Mouse (Mus musculus) adrenal gland, adult 2 months (tissue): ENCODE measurements at regions not wholly inside any gene's neighbourhood (a gene's known extent, or its start where the extent isn't known, plus 50 kb on each side); places are given as distances from the start of the nearest gene placed in this dataset.
"Not testable (repeated sequence)": the region's sequence is repeated elsewhere in the genome, so short reads cannot be mapped to it uniquely, and the experiment has no call there.

ENCODE experiments used
- DNase-seq: peaks from one replicate; pipeline ENCODE4 v3.0.0; 2021

GRCm38 (mm10) chr10:19494461-19495105 is 97.2 kb upstream of the Ifngr1 start:
- DNase-seq, result no peak

- DNase-seq, result no peak
Observed at GRCm38 (mm10) chr10:19498112-19498511, 93.6 kb upstream of the Ifngr1 start.

GRCm38 (mm10) chr10:19502874-19503273 is 88.9 kb upstream of the Ifngr1 start:
- no peak for DNase-seq

- no peak for DNase-seq
Observed at GRCm38 (mm10) chr10:19503846-19504765, 87.6 kb upstream of the Ifngr1 start.

GRCm38 (mm10) chr10:19505174-19505573 is 86.6 kb upstream of the Ifngr1 start:
- DNase-seq, result no peak

GRCm38 (mm10) chr10:19505979-19506378 is 85.8 kb upstream of the Ifngr1 start:
- no peak for DNase-seq

GRCm38 (mm10) chr10:19506434-19506833 is 85.3 kb upstream of the Ifngr1 start:
- no peak for DNase-seq

- DNase-seq, result no peak
Observed at GRCm38 (mm10) chr10:19508221-19508745, 83.5 kb upstream of the Ifngr1 start.

- no peak for DNase-seq
Observed at GRCm38 (mm10) chr10:19510047-19510446, 81.7 kb upstream of the Ifngr1 start.

GRCm38 (mm10) chr10:19514366-19514765 is 77.4 kb upstream of the Ifngr1 start:
- DNase-seq, result not testable (repeated sequence)

- no peak for DNase-seq
Observed at GRCm38 (mm10) chr10:19514837-19515236, 76.9 kb upstream of the Ifngr1 start.

- DNase-seq, result no peak
Observed at GRCm38 (mm10) chr10:19516011-19516410, 75.7 kb upstream of the Ifngr1 start.

GRCm38 (mm10) chr10:19517093-19517492 is 74.7 kb upstream of the Ifngr1 start:
- DNase-seq, result no peak

GRCm38 (mm10) chr10:19518763-19519162 is 73.0 kb upstream of the Ifngr1 start:
- DNase-seq, result no peak

- DNase-seq, result no peak
Observed at GRCm38 (mm10) chr10:19522198-19522597, 69.6 kb upstream of the Ifngr1 start.

GRCm38 (mm10) chr10:19525939-19526338 is 65.8 kb upstream of the Ifngr1 start:
- DNase-seq, result no peak

- DNase-seq, result no peak
Observed at GRCm38 (mm10) chr10:19526353-19526752, 65.4 kb upstream of the Ifngr1 start.

- DNase-seq, result no peak
Observed at GRCm38 (mm10) chr10:19529655-19530054, 62.1 kb upstream of the Ifngr1 start.

GRCm38 (mm10) chr10:19530056-19530455 is 61.7 kb upstream of the Ifngr1 start:
- DNase-seq, result no peak

- DNase-seq, result no peak
Observed at GRCm38 (mm10) chr10:19531452-19531851, 60.3 kb upstream of the Ifngr1 start.

GRCm38 (mm10) chr10:19532790-19533189 is 59.0 kb upstream of the Ifngr1 start:
- no peak for DNase-seq

- no peak for DNase-seq
Observed at GRCm38 (mm10) chr10:19533846-19534245, 57.9 kb upstream of the Ifngr1 start.
